Mouse (Mus musculus): Measurements from ENCODE around the gene Mrpl28.

GRCm38 (mm10) chr17:26138901-26139381 lies 15.6 kb downstream of the Mrpl28 start:
- TF ChIP-seq CTCF (IDR thresholded peaks at IDR 0.05; ENCODE audit: low read depth, low read length) (no peak), POLR2A (IDR thresholded peaks at IDR 0.05; ENCODE audit: extremely low read depth, insufficient read depth, low read length) (no peak)

Data from liver, adult 2 months (tissue).